Mouse (Mus musculus): Measurements from ENCODE around the gene Actn4. TPM values are rescaled to one million over a fixed set of nuclear protein-coding genes. Genes with fewer than 3 reads are reported as not detected.

Gene Actn4
- polyA plus RNA-seq, 1 experiment: 129 TPM

DNA sequence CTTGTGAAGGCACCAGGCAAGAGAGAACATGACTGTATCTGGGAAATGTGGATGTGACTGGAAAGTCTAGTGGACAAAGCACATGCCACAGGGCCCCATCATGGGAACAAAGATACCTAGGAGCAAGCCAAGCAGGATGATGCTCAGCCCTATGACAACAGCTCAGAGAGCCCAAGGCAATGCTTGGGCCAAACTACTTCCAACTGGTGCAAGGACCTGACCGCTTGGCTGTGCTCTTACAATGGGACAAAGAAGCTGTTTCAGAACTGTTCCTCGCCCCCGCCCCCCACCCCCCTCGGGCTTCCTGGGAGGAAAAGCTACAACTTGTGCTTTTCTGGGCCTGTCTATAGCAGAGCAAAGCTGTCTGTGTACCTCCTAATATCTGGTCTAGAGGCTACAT is 23.5 kb downstream of the Actn4 start:
- Histone ChIP-seq H3K27ac (ENCODE audit: insufficient read depth, low read length) (peak overlapping the region; percentile 12; the same call in 1 of the 2 replicates), H3K4me1 (ENCODE audit: control insufficient read depth, insufficient read depth, low read length) (peaks cover 29% of the 10 kb centered on the region), H3K4me3 (replicated peaks; ENCODE audit: insufficient read depth, low read depth, low read length) (no peak overlapping the region), H3K27me3 (ENCODE audit: control insufficient read depth, insufficient read depth, low read length) (no peaks in the 10 kb centered on the region)
- WGBS: 63% methylated on average over 4 of the region's 4 CpGs
- no peak for DNase-seq
- TF ChIP-seq POLR2A (IDR thresholded peaks at IDR 0.05; ENCODE audit: borderline replicate concordance, insufficient read depth, low read length): no peak
- no peak for TF ChIP-seq CTCF (IDR thresholded peaks at IDR 0.05; ENCODE audit: borderline replicate concordance, insufficient read depth, low read depth, low read length)

DNA sequence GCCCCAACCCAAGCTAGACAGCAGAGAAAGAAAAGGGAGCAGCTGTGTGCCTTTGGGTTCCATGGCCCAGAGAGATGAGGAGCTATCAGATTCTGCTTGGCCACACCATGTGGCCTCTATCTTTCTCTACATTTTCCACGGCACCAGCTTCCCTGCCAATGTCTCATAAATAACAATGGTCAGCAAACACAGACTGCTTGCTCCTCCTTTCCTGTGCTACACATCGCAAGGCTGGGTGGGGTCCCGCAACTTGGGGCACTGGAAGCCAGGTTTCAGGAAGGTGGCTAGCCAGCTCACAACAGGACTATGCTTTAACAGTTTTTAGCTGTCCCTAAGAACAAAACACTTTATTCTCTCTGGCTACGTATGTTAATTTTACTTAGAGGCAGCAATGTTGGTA is 25.4 kb downstream of the Actn4 start:
- no peak for TF ChIP-seq POLR2A (IDR thresholded peaks at IDR 0.05; ENCODE audit: borderline replicate concordance, insufficient read depth, low read length)
- TF ChIP-seq CTCF (IDR thresholded peaks at IDR 0.05; ENCODE audit: borderline replicate concordance, insufficient read depth, low read depth, low read length): no peak
- DNase-seq: no peak
- 63% methylated on average over 4 of the region's 4 CpGs for WGBS
- no peak overlapping the region for H3K4me3 ChIP-seq (replicated peaks; ENCODE audit: insufficient read depth, low read depth, low read length)
- H3K27me3 ChIP-seq (ENCODE audit: control insufficient read depth, insufficient read depth, low read length): no peaks in the 10 kb centered on the region
- peak overlapping the region; percentile 7; the same call in 1 of the 2 replicates for H3K27ac ChIP-seq (ENCODE audit: insufficient read depth, low read length)
- H3K4me1 ChIP-seq (ENCODE audit: control insufficient read depth, insufficient read depth, low read length): peaks cover 28% of the 10 kb centered on the region

DNA sequence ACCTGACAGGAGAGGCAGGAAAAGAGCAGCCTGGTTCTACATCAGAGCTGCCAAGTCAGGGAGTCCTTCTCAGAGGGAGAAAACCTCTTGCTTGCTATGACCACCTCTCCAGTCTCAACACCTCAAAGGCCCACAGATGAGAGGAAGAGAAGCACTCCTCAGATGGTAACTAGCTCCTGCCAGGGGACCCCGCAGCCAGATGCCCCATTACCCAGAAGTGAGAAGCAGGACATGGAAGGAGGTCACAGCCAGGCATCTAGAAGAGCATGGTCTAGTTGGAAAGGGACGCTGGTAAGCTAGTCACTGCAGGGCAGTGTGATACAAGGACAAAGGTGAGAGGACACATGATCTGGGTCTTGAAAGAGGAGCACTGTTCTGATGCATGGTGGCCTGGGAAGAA is 28.3 kb downstream of the Actn4 start:
- Histone ChIP-seq H3K27ac (ENCODE audit: insufficient read depth, low read length) (no peak overlapping the region), H3K27me3 (ENCODE audit: control insufficient read depth, insufficient read depth, low read length) (no peaks in the 10 kb centered on the region), H3K4me3 (replicated peaks; ENCODE audit: insufficient read depth, low read depth, low read length) (no peak overlapping the region), H3K4me1 (ENCODE audit: control insufficient read depth, insufficient read depth, low read length) (peaks cover 38% of the 10 kb centered on the region)
- 72% methylated on average over 2 of the region's 2 CpGs for WGBS
- no peak for DNase-seq
- TF ChIP-seq POLR2A (IDR thresholded peaks at IDR 0.05; ENCODE audit: borderline replicate concordance, insufficient read depth, low read length): no peak

DNA sequence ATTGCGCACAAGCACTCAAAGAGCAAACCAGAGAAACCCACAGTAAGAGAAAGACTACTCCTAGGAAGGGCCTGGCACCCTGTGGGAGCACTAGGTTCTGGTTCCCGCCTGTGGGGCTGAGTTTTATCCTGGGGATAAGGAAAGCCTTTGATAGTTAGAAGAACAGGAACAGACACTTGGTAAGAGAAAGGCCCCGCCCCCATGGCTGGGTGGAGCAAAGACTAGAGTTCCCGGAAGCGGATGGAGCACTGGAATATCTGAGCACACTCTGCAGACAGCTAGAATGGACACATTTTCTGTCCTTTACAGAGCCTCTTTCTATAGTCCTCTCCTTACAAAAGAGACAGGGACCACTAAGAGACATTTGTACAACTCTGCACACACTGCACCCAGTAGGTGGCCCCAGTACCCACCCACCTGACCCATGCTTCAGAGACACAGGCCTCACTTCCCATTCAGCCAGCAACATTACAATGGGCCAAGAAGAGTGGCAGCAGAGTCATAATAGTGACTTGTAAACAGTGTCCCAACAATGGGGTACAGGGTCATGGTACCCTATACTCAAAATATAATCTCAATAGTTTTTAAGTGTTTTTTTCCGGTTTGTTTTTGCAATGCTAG is 29.6 kb downstream of the Actn4 start:
- no peak for DNase-seq
- no peaks in the 10 kb centered on the region for H3K27me3 ChIP-seq (ENCODE audit: control insufficient read depth, insufficient read depth, low read length)
- H3K27ac ChIP-seq (ENCODE audit: insufficient read depth, low read length): no peak overlapping the region
- no peak overlapping the region for H3K4me3 ChIP-seq (replicated peaks; ENCODE audit: insufficient read depth, low read depth, low read length)
- H3K4me1 ChIP-seq (ENCODE audit: control insufficient read depth, insufficient read depth, low read length): peaks cover 38% of the 10 kb centered on the region
- TF ChIP-seq CTCF (IDR thresholded peaks at IDR 0.05; ENCODE audit: borderline replicate concordance, insufficient read depth, low read depth, low read length): no peak
- TF ChIP-seq POLR2A (IDR thresholded peaks at IDR 0.05; ENCODE audit: borderline replicate concordance, insufficient read depth, low read length): no peak
- WGBS: 91% methylated on average over 6 of the region's 6 CpGs

DNA sequence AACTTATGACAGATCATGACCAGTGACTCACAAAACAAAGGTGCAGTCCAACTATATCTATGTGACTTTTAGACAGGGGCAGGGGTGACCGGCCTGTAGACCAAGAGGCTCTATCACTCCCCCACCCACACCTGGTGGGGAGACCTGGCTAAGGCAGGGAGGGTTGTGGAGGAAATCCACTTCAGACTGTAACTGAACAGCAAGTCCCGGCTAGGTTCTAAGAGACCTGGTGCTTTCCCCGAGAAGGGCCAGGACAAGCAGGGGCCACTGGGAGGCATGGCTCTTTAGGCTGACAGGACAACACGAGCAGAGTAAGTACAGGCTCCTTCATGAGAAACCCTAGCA is 30.5 kb downstream of the Actn4 start:
- H3K4me3 ChIP-seq (replicated peaks; ENCODE audit: insufficient read depth, low read depth, low read length): no peak overlapping the region
- no peak for DNase-seq
- TF ChIP-seq CTCF (IDR thresholded peaks at IDR 0.05; ENCODE audit: borderline replicate concordance, insufficient read depth, low read depth, low read length) (no peak), POLR2A (IDR thresholded peaks at IDR 0.05; ENCODE audit: borderline replicate concordance, insufficient read depth, low read length) (no peak)
- 87% methylated on average over 4 of the region's 4 CpGs for WGBS
- peaks cover 35% of the 10 kb centered on the region for H3K4me1 ChIP-seq (ENCODE audit: control insufficient read depth, insufficient read depth, low read length)
- H3K27ac ChIP-seq (ENCODE audit: insufficient read depth, low read length): no peak overlapping the region
- H3K27me3 ChIP-seq (ENCODE audit: control insufficient read depth, insufficient read depth, low read length): no peaks in the 10 kb centered on the region

DNA sequence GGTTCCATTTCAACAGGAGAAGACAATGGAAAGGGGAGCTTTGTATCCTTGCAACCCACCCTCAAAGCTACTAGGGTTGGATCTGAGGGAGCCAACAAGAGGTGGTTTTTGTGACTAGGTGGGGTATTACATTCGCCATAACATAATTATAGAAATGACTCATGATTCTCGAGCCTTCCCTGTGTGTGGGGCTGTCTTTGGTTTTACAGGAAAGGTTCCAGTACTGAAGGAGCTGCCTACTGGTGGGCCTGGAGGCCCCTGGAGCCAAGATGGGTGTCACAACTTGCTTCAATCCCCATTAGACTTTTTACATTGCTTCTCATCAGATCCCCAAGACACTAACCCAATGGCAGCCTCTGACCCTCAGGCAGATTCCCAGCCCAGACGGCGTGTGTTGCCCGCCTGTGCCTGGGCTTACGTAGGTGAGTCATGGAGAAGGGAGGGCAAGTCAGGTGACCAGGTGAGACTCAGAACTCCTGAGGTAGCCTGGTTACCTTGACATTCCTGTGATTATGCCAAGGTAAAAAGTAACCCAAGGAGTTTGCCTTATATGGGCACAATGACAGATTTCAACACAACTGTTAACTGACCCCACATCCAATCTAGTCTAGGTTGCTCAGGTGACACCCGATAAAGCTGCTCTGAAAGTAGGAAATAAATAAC is 31.0 kb downstream of the Actn4 start:
- H3K27ac ChIP-seq (ENCODE audit: insufficient read depth, low read length): no peak overlapping the region; the same call in 1 of the 2 replicates
- 73% methylated on average over 7 of the region's 7 CpGs for WGBS

DNA sequence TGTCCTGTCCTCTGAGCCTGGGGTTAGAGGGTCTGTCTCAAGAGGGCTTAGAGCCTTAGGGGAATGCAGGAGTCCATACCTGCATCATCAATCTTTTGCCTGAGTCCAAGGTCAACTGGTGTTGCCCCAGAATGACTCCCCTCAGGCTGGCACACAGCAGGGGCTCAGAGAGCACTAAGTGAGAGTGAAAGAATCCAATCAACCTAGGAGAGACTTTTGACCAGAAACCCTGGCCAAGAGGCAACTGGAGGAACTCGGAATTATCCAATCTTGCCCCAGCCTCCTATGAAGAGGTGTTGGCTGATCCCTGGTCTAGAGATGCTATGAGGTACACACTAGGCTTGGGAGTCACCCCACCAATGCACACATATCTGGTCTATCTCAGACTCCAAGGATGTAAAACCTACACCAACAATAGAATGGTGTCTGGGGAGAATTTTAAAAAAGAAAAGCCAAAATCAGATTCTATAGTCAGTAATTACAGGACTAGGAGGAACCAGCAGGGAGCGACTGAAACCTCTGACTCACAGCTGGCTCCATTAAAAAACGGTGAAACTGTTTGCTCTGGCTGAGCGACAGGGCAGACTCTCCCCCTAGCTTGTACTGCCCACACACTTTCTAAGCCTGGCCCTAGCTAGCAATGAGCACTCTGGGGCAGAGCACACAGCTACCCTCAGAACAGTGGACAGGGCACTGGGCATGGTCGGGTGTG is 31.7 kb downstream of the Actn4 start:
- Histone ChIP-seq H3K4me3 (replicated peaks; ENCODE audit: insufficient read depth, low read depth, low read length) (no peak overlapping the region), H3K27ac (ENCODE audit: insufficient read depth, low read length) (0 out of 2 replicates have a peak overlapping the region, but pooled peaks have one; percentile 30), H3K4me1 (ENCODE audit: control insufficient read depth, insufficient read depth, low read length) (peaks cover 31% of the 10 kb centered on the region), H3K27me3 (ENCODE audit: control insufficient read depth, insufficient read depth, low read length) (no peaks in the 10 kb centered on the region)
- no peak for TF ChIP-seq CTCF (IDR thresholded peaks at IDR 0.05; ENCODE audit: borderline replicate concordance, insufficient read depth, low read depth, low read length)
- no peak for TF ChIP-seq POLR2A (IDR thresholded peaks at IDR 0.05; ENCODE audit: borderline replicate concordance, insufficient read depth, low read length)
- DNase-seq: no peak
- 50% methylated on average over 5 of the region's 5 CpGs for WGBS

More for the DNA sequence above, 31.0 kb downstream of the Actn4 start:
- TF ChIP-seq POLR2A (IDR thresholded peaks at IDR 0.05; ENCODE audit: borderline replicate concordance, insufficient read depth, low read length) (no peak), CTCF (IDR thresholded peaks at IDR 0.05; ENCODE audit: borderline replicate concordance, insufficient read depth, low read depth, low read length) (no peak)
- Histone ChIP-seq H3K27me3 (ENCODE audit: control insufficient read depth, insufficient read depth, low read length) (no peaks in the 10 kb centered on the region), H3K4me1 (ENCODE audit: control insufficient read depth, insufficient read depth, low read length) (peaks cover 31% of the 10 kb centered on the region), H3K4me3 (replicated peaks; ENCODE audit: insufficient read depth, low read depth, low read length) (no peak overlapping the region)
- DNase-seq: no peak

Measured in cerebellum, adult 2 months (tissue).